In genomic region chr2:33475961-33476360, GRCm38 (mm10) we compare ENCODE assay signal across 1 mouse cellular context.
TF ChIP-seq lines count a peak whose summit lies in the region.

No protein-coding gene starts in this region.

TF ChIP-seq in MEL, 35 proteins besides CTCF, POLR2A, EP300 and RAD21 (continued from another document):
- TF ChIP-seq NRF1 (IDR thresholded peaks at IDR 0.05; ENCODE audit: insufficient read depth, low read depth, low read length, poor library complexity, severe bottlenecking) (no peak), MAX (IDR thresholded peaks at IDR 0.05; ENCODE audit: low read length) (0 out of 2 replicates have a peak, but pooled peaks have one; percentile 15)
